13 mouse cellular contexts compared by ENCODE assay signal in the genomic region with DNA sequence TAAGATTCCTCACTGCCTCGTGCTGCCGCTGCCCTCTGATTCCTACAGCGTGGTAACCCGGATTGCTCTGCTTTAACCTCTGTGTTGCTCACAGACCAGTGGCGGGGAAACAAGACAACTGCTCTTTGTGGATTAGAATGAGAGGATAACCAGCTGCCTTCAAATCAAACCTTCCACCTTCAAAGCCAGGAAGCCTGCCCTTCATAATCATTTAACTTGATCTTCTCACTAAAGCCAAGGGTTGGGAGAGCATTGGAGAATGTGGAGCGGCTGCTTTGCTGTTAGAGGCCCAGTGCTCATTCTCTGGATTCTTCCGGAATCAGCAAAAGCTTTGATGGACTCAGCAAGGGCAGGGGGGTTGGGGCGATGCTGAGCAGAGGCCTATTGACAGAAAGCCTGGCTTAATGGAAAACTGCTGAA. TPM values are rescaled to one million over a fixed set of nuclear protein-coding genes. Genes with fewer than 3 reads are reported as not detected.
DNase-seq lines count a peak whose midpoint lies in the region; ATAC-seq and TF ChIP-seq lines count a peak whose summit lies in the region.
"Had no signal": no experiment of that assay in that cellular context is flagged by ENCODE, and none has a peak within 500 bp of the region (broad histone marks: within the 10 kb centered on the region; RNA-seq: fewer than 3 reads in every experiment).

No protein-coding gene starts in this region.

- no peak overlapping the region for H3K4me3 ChIP-seq in heart, embryonic 15.5 days
- H3K4me3 ChIP-seq in kidney, postnatal 0 days (replicated peaks; ENCODE audit: low read depth, low read length) = no peak overlapping the region
- no peak overlapping the region for H3K4me3 ChIP-seq in midbrain, embryonic 12.5 days
- H3K4me3 ChIP-seq: embryonic facial prominence, embryonic 15.5 days had no signal

- H3K9me3 ChIP-seq in heart, embryonic 15.5 days (replicated peaks) = no peaks in the 10 kb centered on the region
- H3K9me3 ChIP-seq in kidney, postnatal 0 days (replicated peaks; ENCODE audit: low read length) = no peaks in the 10 kb centered on the region
- no peaks in the 10 kb centered on the region for H3K9me3 ChIP-seq in midbrain, embryonic 12.5 days
- H3K9me3 ChIP-seq: embryonic facial prominence, embryonic 15.5 days had no signal

- H3K4me2 ChIP-seq in heart, embryonic 15.5 days = no peak overlapping the region
- H3K4me2 ChIP-seq in kidney, postnatal 0 days (ENCODE audit: low read length) = no peak overlapping the region
- no peak overlapping the region for H3K4me2 ChIP-seq in midbrain, embryonic 12.5 days (replicated peaks)
- H3K4me2 ChIP-seq: embryonic facial prominence, embryonic 15.5 days had no signal

- H3K27me3 ChIP-seq in heart, embryonic 15.5 days = no peaks in the 10 kb centered on the region
- no peaks in the 10 kb centered on the region for H3K27me3 ChIP-seq in kidney, postnatal 0 days (ENCODE audit: insufficient read depth, low read length)
- H3K27me3 ChIP-seq in midbrain, embryonic 12.5 days = 0 out of 2 replicates have a peak, but pooled peaks cover 9% of the 10 kb centered on the region
- H3K27me3 ChIP-seq: embryonic facial prominence, embryonic 15.5 days had no signal

- 13% methylated on average over 8 of the region's 8 CpGs for WGBS in heart, embryonic 15.5 days
- 24% methylated on average over 8 of the region's 8 CpGs for WGBS in kidney, postnatal 0 days
- WGBS in midbrain, embryonic 12.5 days = 31% methylated on average over 8 of the region's 8 CpGs

- H3K4me1 ChIP-seq in heart, embryonic 15.5 days (replicated peaks) = peaks cover 18% of the 10 kb centered on the region
- H3K4me1 ChIP-seq in kidney, postnatal 0 days (replicated peaks; ENCODE audit: insufficient read depth, low read length) = no peaks in the 10 kb centered on the region
- peaks cover 8% of the 10 kb centered on the region; the same call in 1 of the 2 replicates for H3K4me1 ChIP-seq in midbrain, embryonic 12.5 days

- H3K9ac ChIP-seq in heart, embryonic 15.5 days = no peak overlapping the region
- no peak overlapping the region for H3K9ac ChIP-seq in kidney, postnatal 0 days (ENCODE audit: low read depth, low read length)
- no peak overlapping the region for H3K9ac ChIP-seq in midbrain, embryonic 12.5 days (replicated peaks)
- H3K9ac ChIP-seq: embryonic facial prominence, embryonic 15.5 days had no signal

- no peaks in the 10 kb centered on the region for H3K36me3 ChIP-seq in heart, embryonic 15.5 days
- no peaks in the 10 kb centered on the region for H3K36me3 ChIP-seq in kidney, postnatal 0 days (ENCODE audit: insufficient read depth, low read length)
- no peaks in the 10 kb centered on the region for H3K36me3 ChIP-seq in midbrain, embryonic 12.5 days
- H3K36me3 ChIP-seq: embryonic facial prominence, embryonic 15.5 days had no signal

- DNase-seq in heart, postnatal 14 days = no peak
- DNase-seq in embryo, embryonic 10 days (ENCODE audit: low spot score) = peak; percentile 55
- DNase-seq in kidney, postnatal 0 days (ENCODE audit: low spot score) = peak; percentile 28
- DNase-seq in left cerebral cortex, postnatal 36 days (ENCODE audit: low spot score in 2 of 2) = no peak
- no peak for DNase-seq in c-Kit-positive CD71-positive TER-119-positive erythroid progenitor cells, embryonic 14.5 days (ENCODE audit: low spot score)
- DNase-seq: adrenal gland, postnatal 10 days; left cerebral cortex, postnatal 4 days had no signal

- H3K27ac ChIP-seq in heart, embryonic 15.5 days = peak overlapping the region; percentile 67
- peak overlapping the region; percentile 25 for H3K27ac ChIP-seq in kidney, postnatal 0 days
- H3K27ac ChIP-seq in midbrain, embryonic 12.5 days (replicated peaks) = 0 out of 2 replicates have a peak overlapping the region, but pooled peaks have one; percentile 7
- H3K27ac ChIP-seq: embryonic facial prominence, embryonic 15.5 days had no signal

- no peak for TF ChIP-seq CTCF in kidney, postnatal 0 days (IDR thresholded peaks at IDR 0.05; ENCODE audit: low read depth)

- ATAC-seq in heart, embryonic 15.5 days (replicated peaks; ENCODE audit: insufficient number of reproducible peaks, insufficient read depth, low FRiP score, low read depth) = peak; percentile 43; the same call in 1 of the 2 replicates
- no peak for ATAC-seq in kidney, postnatal 0 days (replicated peaks; ENCODE audit: low FRiP score, low read depth)
- no peak for ATAC-seq in midbrain, embryonic 12.5 days (ENCODE audit: low FRiP score, low read depth)
- ATAC-seq in megakaryocyte progenitor cell, adult 5-6 weeks (replicated peaks; ENCODE audit: poor library complexity) = no peak

- intact Hi-C loops in heart, postnatal 14 days (cut with DNase I) = loop anchor here (5.0 kb wide), 1 partner anchor 48 kb away; no protein-coding TSS in a partner anchor
- intact Hi-C loops in left cerebral cortex, postnatal 36 days (cut with DNase I) = no loop called here

RNA-seq across cellular contexts. Expression of a gene that starts 7.7 kb away (rescaled TPM):
- 17.7 and 23.3 TPM in 2 replicates for polyA plus RNA-seq in heart, embryonic 15.5 days (2015; fragmentation: Nextera tagmentation; extraction: Ambion mirVana)
- 10 to 100 TPM; 14.1 to 14.9 TPM for total RNA-seq in heart, postnatal 14 days (2021)
- 23.2 and 23.9 TPM in 2 replicates for polyA plus RNA-seq in kidney, postnatal 0 days (2015; fragmentation: Nextera tagmentation; extraction: Ambion mirVana)
- polyA plus RNA-seq in midbrain, embryonic 12.5 days (2016; fragmentation: Nextera tagmentation; extraction: Ambion mirVana) = 30.4 and 31.3 TPM in 2 replicates
- 10 to 100 TPM; 15.1 to 21.6 TPM for total RNA-seq in left cerebral cortex, postnatal 36 days (2021)
- 15.3 and 19.6 TPM in 2 replicates for total RNA-seq in megakaryocyte progenitor cell, adult 5-6 weeks (2015)
- 16.2 and 23.7 TPM in 2 replicates for total RNA-seq in megakaryocyte progenitor cell, adult 5-6 weeks (2017)

RNA-seq across cellular contexts. Expression of a gene that starts 10.0 kb away (rescaled TPM):
- not detected in 2 replicates for polyA plus RNA-seq in heart, embryonic 15.5 days (2015; fragmentation: Nextera tagmentation; extraction: Ambion mirVana)
- not detected for total RNA-seq in heart, postnatal 14 days (2021)
- not detected in 2 replicates for polyA plus RNA-seq in kidney, postnatal 0 days (2015; fragmentation: Nextera tagmentation; extraction: Ambion mirVana)
- not detected in 2 replicates for polyA plus RNA-seq in midbrain, embryonic 12.5 days (2016; fragmentation: Nextera tagmentation; extraction: Ambion mirVana)
- total RNA-seq in left cerebral cortex, postnatal 36 days (2021) = not detected
- not detected in 2 replicates for total RNA-seq in megakaryocyte progenitor cell, adult 5-6 weeks (2015)
- not detected in 2 replicates for total RNA-seq in megakaryocyte progenitor cell, adult 5-6 weeks (2017)
- total RNA-seq: adrenal gland, postnatal 10 days; hematopoietic stem cell, adult 5-6 weeks; left cerebral cortex, postnatal 4 days had no signal
- polyA plus RNA-seq: embryonic facial prominence, embryonic 15.5 days; neural tube, embryonic 14.5 days had no signal

RNA-seq across cellular contexts. Expression of a gene that starts 35.2 kb away (rescaled TPM):
- 18.9 and 24.1 TPM in 2 replicates for polyA plus RNA-seq in heart, embryonic 15.5 days (2015; fragmentation: Nextera tagmentation; extraction: Ambion mirVana)
- total RNA-seq in heart, postnatal 14 days (2021) = 10 to 100 TPM; 48.7 to 50.7 TPM
- 18.1 and 19.6 TPM in 2 replicates for polyA plus RNA-seq in kidney, postnatal 0 days (2015; fragmentation: Nextera tagmentation; extraction: Ambion mirVana)
- polyA plus RNA-seq in midbrain, embryonic 12.5 days (2016; fragmentation: Nextera tagmentation; extraction: Ambion mirVana) = 49.2 and 49.8 TPM in 2 replicates
- 10 to 100 TPM; 69.0 to 73.5 TPM for total RNA-seq in left cerebral cortex, postnatal 36 days (2021)
- total RNA-seq in megakaryocyte progenitor cell, adult 5-6 weeks (2015) = 31.2 and 32.4 TPM in 2 replicates
- total RNA-seq in megakaryocyte progenitor cell, adult 5-6 weeks (2017) = 54.5 and 59.0 TPM in 2 replicates

Comparison
In these comparisons a context has a peak if more than half of its experiments do, and no peak if none do; other contexts are left out.
1. H3K27ac ChIP-seq: peak in every context shown above with its lines; median percentile 67 in heart, embryonic 15.5 days; 25 in kidney, postnatal 0 days; 7 in midbrain, embryonic 12.5 days.
2. DNase-seq: peak in embryo, embryonic 10 days (single experiment) and kidney, postnatal 0 days (single experiment); none in heart, postnatal 14 days (0 of 2), left cerebral cortex, postnatal 36 days (0 of 2) and c-Kit-positive CD71-positive TER-119-positive erythroid progenitor cells, embryonic 14.5 days (single experiment).